Mouse (Mus musculus) midbrain, embryonic 12.5 days (tissue): ENCODE data around the gene Sds. TPM values are rescaled to one million over a fixed set of nuclear protein-coding genes. Genes with fewer than 3 reads are reported as not detected.

Source experiments
- ATAC-seq: fragments of 200-750 bp; cut with Nextera tagmentation; 2 replicates; pipeline ENCODE4 v1.8.0; 2017; ENCODE audit warnings: low read depth, moderate TSS enrichment, moderate library complexity; ENCODE audit not compliant: low FRiP score
- H3K27ac ChIP-seq: fragments of 300-500 bp; sonication (generic); replicated peaks from 2 replicates; pipeline ENCODE4 v1.5.1; 2016; ENCODE audit warnings: mild to moderate bottlenecking
- H3K27me3 ChIP-seq: fragments of 300-500 bp; sonication (generic); 2 replicates; pipeline ENCODE4 v1.6.1; 2016; ENCODE audit warnings: mild to moderate bottlenecking
- H3K36me3 ChIP-seq: fragments of 300-500 bp; sonication (generic); 2 replicates; pipeline ENCODE4 v1.6.1; 2016
- H3K4me1 ChIP-seq: fragments of 300-500 bp; sonication (generic); 2 replicates; pipeline ENCODE4 v1.6.1; 2016
- H3K4me2 ChIP-seq: fragments of 300-500 bp; sonication (generic); replicated peaks from 2 replicates; pipeline ENCODE4 v1.6.1; 2016; ENCODE audit warnings: mild to moderate bottlenecking, moderate library complexity
- H3K4me3 ChIP-seq: fragments of 300-500 bp; sonication (generic); 2 replicates; pipeline ENCODE4 v1.5.1; 2016; ENCODE audit warnings: mild to moderate bottlenecking
- H3K9ac ChIP-seq: fragments of 300-500 bp; sonication (generic); replicated peaks from 2 replicates; pipeline ENCODE4 v1.6.1; 2016; ENCODE audit warnings: mild to moderate bottlenecking, moderate library complexity
- H3K9me3 ChIP-seq: fragments of 300-500 bp; sonication (generic); 2 replicates; pipeline ENCODE4 v1.6.1; 2016; ENCODE audit warnings: mild to moderate bottlenecking
- WGBS: fragments of 180-500 bp; shearing (Covaris S2); methylation state at CpG from one replicate; pipeline ENCODE4 v1.1.7; 2016; 5-methylcytosine and 5-hydroxymethylcytosine counted together
- polyA plus RNA-seq: library from polyadenylated mRNA; unstranded; fragments of >200 nt; fragmentation: Nextera tagmentation; extraction: Ambion mirVana; gene quantifications from 2 replicates; pipeline ENCODE4 v1.2.1, GENCODE M21; 2016

The Sds gene
- polyA plus RNA-seq, 1 experiment from 2014 or later: not detected

DNA sequence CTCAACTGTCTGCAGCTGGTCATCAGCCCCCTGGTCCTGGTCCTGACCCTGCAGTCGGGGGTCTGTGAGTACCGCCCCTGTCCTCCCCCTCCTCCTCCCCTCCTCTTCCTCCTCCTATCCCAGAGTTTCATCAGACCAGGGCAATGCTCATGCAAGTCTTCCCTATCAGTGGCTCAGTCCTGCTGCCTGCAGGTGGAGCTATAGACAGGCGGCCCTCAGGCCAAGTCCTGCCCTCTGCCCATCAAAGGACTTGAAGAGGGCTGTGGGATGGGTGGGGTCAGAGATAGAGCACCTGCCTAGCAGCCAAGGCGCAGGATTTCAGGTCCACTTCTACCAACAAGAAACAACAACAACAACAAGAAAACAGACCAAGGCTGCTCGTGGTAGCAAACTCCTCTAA lies 49.4 kb downstream of the Sds start:
- no peaks in the 10 kb centered on the region for H3K4me1 ChIP-seq
- H3K9me3 ChIP-seq: no peaks in the 10 kb centered on the region
- no peak overlapping the region for H3K4me3 ChIP-seq
- H3K27me3 ChIP-seq: no peaks in the 10 kb centered on the region
- H3K36me3 ChIP-seq: no peaks in the 10 kb centered on the region
- ATAC-seq: no peak
- H3K27ac ChIP-seq: no peak overlapping the region
- 37% methylated on average over 5 of the region's 5 CpGs for WGBS
- no peak overlapping the region for H3K4me2 ChIP-seq
- H3K9ac ChIP-seq: no peak overlapping the region

- Histone ChIP-seq H3K27ac (no peak overlapping the region), H3K4me3 (no peak overlapping the region), H3K27me3 (no peaks in the 10 kb centered on the region), H3K36me3 (no peaks in the 10 kb centered on the region), H3K9ac (no peak overlapping the region), H3K4me1 (no peaks in the 10 kb centered on the region), H3K4me2 (no peak overlapping the region), H3K9me3 (no peaks in the 10 kb centered on the region)
- 81% methylated on average over 11 of the region's 11 CpGs for WGBS
- no peak for ATAC-seq
Observed at GRCm38 (mm10) chr5:120526311-120526710, 50.0 kb downstream of the Sds start.

DNA sequence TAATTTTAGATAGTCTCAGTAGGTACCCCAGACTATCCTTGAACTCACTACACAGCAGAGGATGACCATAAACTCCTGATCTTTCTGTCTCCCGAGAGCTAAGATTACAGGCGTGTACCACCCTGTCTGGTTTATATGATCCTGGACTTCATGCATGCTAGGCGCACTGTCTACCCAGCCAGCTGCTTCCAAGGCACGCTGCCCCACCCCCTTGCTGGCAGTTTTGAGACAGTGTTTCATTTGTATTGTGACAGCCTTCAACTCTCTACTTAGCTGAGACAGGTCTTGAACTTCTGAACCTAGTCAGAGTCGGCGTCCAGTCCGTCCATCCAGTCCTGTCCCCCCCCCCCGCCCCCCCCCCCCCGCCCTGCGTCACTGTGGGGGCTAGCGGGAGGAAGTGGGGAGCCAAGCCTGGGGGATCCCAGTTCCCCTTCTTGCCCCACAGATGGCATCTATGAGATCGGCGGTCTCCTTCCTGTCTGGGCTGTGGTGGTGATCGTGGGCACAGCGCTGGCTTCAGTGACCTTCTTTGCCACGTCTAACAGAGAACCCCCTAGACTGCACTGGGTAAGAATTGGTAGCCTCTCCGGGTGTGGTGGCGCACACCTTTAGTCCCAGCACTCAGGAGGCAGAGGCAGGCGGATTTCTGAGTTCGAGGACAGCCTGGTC lies 51.1 kb downstream of the Sds start:
- H3K27ac ChIP-seq: no peak overlapping the region
- H3K27me3 ChIP-seq: no peaks in the 10 kb centered on the region
- H3K9ac ChIP-seq: no peak overlapping the region
- H3K36me3 ChIP-seq: no peaks in the 10 kb centered on the region
- no peak for ATAC-seq
- WGBS: 90% methylated on average over 16 of the region's 20 CpGs
- H3K9me3 ChIP-seq: no peaks in the 10 kb centered on the region
- no peak overlapping the region for H3K4me2 ChIP-seq
- no peaks in the 10 kb centered on the region for H3K4me1 ChIP-seq
- no peak overlapping the region for H3K4me3 ChIP-seq

DNA sequence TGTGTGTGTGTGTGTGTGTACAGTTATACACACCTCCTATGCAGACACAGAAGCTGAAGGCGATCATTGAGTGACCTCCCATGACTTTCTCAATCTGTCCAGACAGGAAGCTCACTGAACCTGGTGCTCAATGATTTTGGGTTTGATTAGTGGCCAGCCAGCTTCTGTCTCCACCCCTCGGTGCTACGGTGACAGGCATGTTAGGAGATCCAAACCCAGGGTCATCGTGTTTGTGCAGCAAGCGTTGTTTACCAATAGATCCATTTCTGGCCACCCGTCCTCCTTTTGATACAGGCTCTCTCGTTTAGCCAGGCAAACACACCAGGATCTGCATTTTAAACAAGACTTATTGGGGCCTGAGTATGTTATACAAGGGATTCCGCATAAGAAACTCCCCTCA lies 55.3 kb downstream of the Sds start:
- H3K27ac ChIP-seq: no peak overlapping the region
- ATAC-seq: no peak
- peaks cover 25% of the 10 kb centered on the region for H3K4me1 ChIP-seq
- no peaks in the 10 kb centered on the region for H3K9me3 ChIP-seq
- H3K4me2 ChIP-seq: no peak overlapping the region
- H3K9ac ChIP-seq: no peak overlapping the region
- no peak overlapping the region for H3K4me3 ChIP-seq
- 87% methylated on average over 8 of the region's 8 CpGs for WGBS
- no peaks in the 10 kb centered on the region for H3K27me3 ChIP-seq
- no peaks in the 10 kb centered on the region for H3K36me3 ChIP-seq

Other genes starting within 250 kb of the Sds start
- 45.2 and 51.9 TPM in 2 replicates for gene Lhx5, start 44.8 kb upstream of the Sds start, polyA plus RNA-seq
- gene Sdsl, start 3.7 kb upstream of the Sds start, polyA plus RNA-seq: 6.4 and 7.5 TPM in 2 replicates
- 31.5 and 36.2 TPM in 2 replicates for gene Plbd2, start 27.1 kb downstream of the Sds start, polyA plus RNA-seq
- gene Slc8b1, start 34.6 kb downstream of the Sds start, polyA plus RNA-seq: 3.1 TPM in 2 replicates
- gene Tpcn1, start 112.1 kb downstream of the Sds start, polyA plus RNA-seq: 12.9 and 14.2 TPM in 2 replicates
- 0.60 and 1.7 TPM in 2 replicates for gene Iqcd, start 112.5 kb downstream of the Sds start, polyA plus RNA-seq
- 15.5 and 16.0 TPM in 2 replicates for gene Rita1, start 136.1 kb downstream of the Sds start, polyA plus RNA-seq
- gene Ddx54, start 136.2 kb downstream of the Sds start, polyA plus RNA-seq: 51.8 and 53.0 TPM in 2 replicates
- gene Cfap73, start 157.7 kb downstream of the Sds start, polyA plus RNA-seq: not detected in 2 replicates
- gene Rasal1, start 172.3 kb downstream of the Sds start, polyA plus RNA-seq: not detected in 2 replicates
- 17.1 and 18.4 TPM in 2 replicates for gene Dtx1, start 235.4 kb downstream of the Sds start, polyA plus RNA-seq